Mouse (Mus musculus): ENCODE data around the gene Siglecg.
A peak's percentile ranks its signal among the peaks of the same experiment; 100 is the strongest.

Gene Siglecg

GRCm38 (mm10) chr7:43441071-43441470 is 33.1 kb downstream of the Siglecg start:
- DNase-seq (ENCODE audit: low spot score in 2 of 2) = no peak

GRCm38 (mm10) chr7:43442684-43443083 is 34.7 kb downstream of the Siglecg start:
- DNase-seq (ENCODE audit: low spot score in 2 of 2) = no peak

- DNase-seq (ENCODE audit: low spot score in 2 of 2) = peak; percentile 40 to 58
Observed at GRCm38 (mm10) chr7:43443126-43443916, 35.3 kb downstream of the Siglecg start.

- peak; percentile 93 to 96 for DNase-seq (ENCODE audit: low spot score in 2 of 2)
Observed at GRCm38 (mm10) chr7:43443917-43444293, 35.9 kb downstream of the Siglecg start, which contains the start of the genes Etfb and Gm45233. Gene Etfb, plus strand, starts transcription at chr7:43444083. Gene Gm45233, plus strand, starts transcription at chr7:43444128.

GRCm38 (mm10) chr7:43447801-43448200 is 39.8 kb downstream of the Siglecg start:
- no peak for DNase-seq (ENCODE audit: low spot score in 2 of 2)

GRCm38 (mm10) chr7:43448246-43448645 is 40.2 kb downstream of the Siglecg start:
- DNase-seq (ENCODE audit: low spot score in 2 of 2) = no peak

GRCm38 (mm10) chr7:43449811-43450210 is 41.8 kb downstream of the Siglecg start:
- no peak for DNase-seq (ENCODE audit: low spot score in 2 of 2)

GRCm38 (mm10) chr7:43451726-43452125 is 43.7 kb downstream of the Siglecg start:
- no peak for DNase-seq (ENCODE audit: low spot score in 2 of 2)

- no peak for DNase-seq (ENCODE audit: low spot score in 2 of 2)
Observed at GRCm38 (mm10) chr7:43452609-43453008, 44.6 kb downstream of the Siglecg start.

- DNase-seq (ENCODE audit: low spot score in 2 of 2) = no peak
Observed at GRCm38 (mm10) chr7:43453599-43454355, 45.8 kb downstream of the Siglecg start.

GRCm38 (mm10) chr7:43454371-43454770 is 46.4 kb downstream of the Siglecg start:
- no peak for DNase-seq (ENCODE audit: low spot score in 2 of 2)

GRCm38 (mm10) chr7:43462851-43463250 is 54.8 kb downstream of the Siglecg start, which contains the start of gene Vsig10l:
Gene Vsig10l, plus strand, starts transcription at chr7:43463151.
- DNase-seq (ENCODE audit: low spot score in 2 of 2) = no peak

GRCm38 (mm10) chr7:43463976-43464375 is 56.0 kb downstream of the Siglecg start:
- no peak for DNase-seq (ENCODE audit: low spot score in 2 of 2)

GRCm38 (mm10) chr7:43464864-43465343 is 56.9 kb downstream of the Siglecg start:
- DNase-seq (ENCODE audit: low spot score in 2 of 2) = no peak

- peak; percentile 64 to 74 for DNase-seq (ENCODE audit: low spot score in 2 of 2)
Observed at GRCm38 (mm10) chr7:43465344-43466098, 57.5 kb downstream of the Siglecg start.

GRCm38 (mm10) chr7:43466099-43466694 is 58.2 kb downstream of the Siglecg start:
- peak in 1 of 2 experiments; percentile 64 for DNase-seq (ENCODE audit: low spot score in 2 of 2)
